8 mouse cellular contexts compared by ENCODE assay signal in genomic region chr1:58029636-58030117, GRCm38 (mm10). TPM values are rescaled to one million over a fixed set of nuclear protein-coding genes. Genes with fewer than 3 reads are reported as not detected.
DNase-seq lines count a peak whose midpoint lies in the region; ATAC-seq lines count a peak whose summit lies in the region.

Gene Aox1 (plus strand): TSS chr1:58029931.

- no peaks in the 10 kb centered on the region for H3K36me3 ChIP-seq in hindbrain, embryonic 12.5 days

- H3K9ac ChIP-seq in hindbrain, embryonic 12.5 days: no peak within 1 kb of the TSS

- H3K27me3 ChIP-seq in hindbrain, embryonic 12.5 days: no peaks in the 10 kb centered on the region

- H3K9me3 ChIP-seq in hindbrain, embryonic 12.5 days (replicated peaks): no peaks in the 10 kb centered on the region

- H3K4me1 ChIP-seq in hindbrain, embryonic 12.5 days: peaks cover 8% of the 10 kb centered on the region; the same call in 1 of the 2 replicates

- peak within 1 kb of the TSS; percentile 36; the same call in 1 of the 2 replicates for H3K4me2 ChIP-seq in hindbrain, embryonic 12.5 days (replicated peaks)

- peak; percentile 25 to 35 for DNase-seq in right cerebral cortex, adult 2 months (ENCODE audit: low spot score in 2 of 2)
- DNase-seq in right cerebral cortex, postnatal 14 days: no peak
- peak; percentile 33 to 57 for DNase-seq in cerebellum, postnatal 14 days
- peak; percentile 41 to 43 for DNase-seq in frontal cortex, postnatal 36 days (ENCODE audit: low spot score in 2 of 2)
- peak; percentile 26 to 39 for DNase-seq in layer of hippocampus, postnatal 10 days (ENCODE audit: low spot score in 2 of 2)
- peak; percentile 75 for DNase-seq in lung, postnatal 25 days (ENCODE audit: low spot score)
- peak; percentile 36 to 38 for DNase-seq in right cerebral cortex, postnatal 10 days (ENCODE audit: low spot score in 2 of 2)

- WGBS in hindbrain, embryonic 12.5 days: 15% methylated on average over 12 of the region's 12 CpGs

- ATAC-seq in hindbrain, embryonic 12.5 days (ENCODE audit: low FRiP score): no peak

- H3K27ac ChIP-seq in hindbrain, embryonic 12.5 days: no peak within 1 kb of the TSS

- no peak within 1 kb of the TSS for H3K4me3 ChIP-seq in hindbrain, embryonic 12.5 days

RNA-seq across cellular contexts. Expression of gene Aox1, which starts in this region (rescaled TPM):
- 0.17 and 0.34 TPM in 2 replicates for polyA plus RNA-seq in hindbrain, embryonic 12.5 days (2016; fragmentation: Nextera tagmentation; extraction: Ambion mirVana)
- total RNA-seq in layer of hippocampus, postnatal 10 days (2021): 1 to 10 TPM; 1.5 to 1.9 TPM
